Mouse (Mus musculus): ENCODE results near the gene Tmem156.

The Tmem156 gene

DNA sequence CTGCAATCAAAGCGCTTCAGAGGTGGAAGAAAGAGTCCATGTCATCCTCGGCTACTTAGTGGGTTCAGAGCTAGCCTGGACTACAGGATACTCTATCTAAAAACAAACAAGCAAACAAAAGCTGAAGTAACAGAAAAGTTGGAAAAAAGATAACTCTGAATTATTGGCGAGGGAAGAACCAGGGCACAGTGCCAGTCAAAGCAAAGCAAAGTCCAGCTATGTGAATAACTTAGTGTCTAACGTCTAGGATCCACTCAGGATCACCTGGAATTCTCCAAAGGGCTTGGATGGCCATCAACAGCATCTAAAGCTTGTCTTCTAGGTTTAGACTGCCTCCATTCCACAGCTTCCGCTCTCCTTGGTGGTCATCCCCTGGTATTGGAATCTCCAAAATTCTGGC is 5.5 kb upstream of the Tmem156 start:
- no peak for DNase-seq (ENCODE audit: low read depth, low spot score)

DNA sequence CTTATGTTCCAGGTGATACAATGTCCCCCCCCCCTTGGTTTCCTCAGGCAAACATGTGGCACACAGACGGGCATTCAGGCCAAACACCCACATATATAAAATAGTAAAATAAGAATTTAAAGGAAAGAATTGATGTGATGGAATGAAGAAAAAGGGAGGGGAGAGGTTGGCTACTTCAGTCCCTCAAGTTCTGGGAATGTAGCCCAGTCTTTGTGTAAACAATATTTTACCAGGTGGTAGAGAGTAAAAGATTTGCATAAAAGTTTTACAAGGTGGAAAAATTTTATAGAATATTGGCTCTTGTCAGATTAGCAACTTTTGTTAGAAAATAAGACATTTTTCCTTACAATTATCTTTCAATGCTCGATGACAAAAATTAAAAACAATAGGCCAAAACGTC is 4.9 kb upstream of the Tmem156 start:
- no peak for DNase-seq (ENCODE audit: low read depth, low spot score)

DNA sequence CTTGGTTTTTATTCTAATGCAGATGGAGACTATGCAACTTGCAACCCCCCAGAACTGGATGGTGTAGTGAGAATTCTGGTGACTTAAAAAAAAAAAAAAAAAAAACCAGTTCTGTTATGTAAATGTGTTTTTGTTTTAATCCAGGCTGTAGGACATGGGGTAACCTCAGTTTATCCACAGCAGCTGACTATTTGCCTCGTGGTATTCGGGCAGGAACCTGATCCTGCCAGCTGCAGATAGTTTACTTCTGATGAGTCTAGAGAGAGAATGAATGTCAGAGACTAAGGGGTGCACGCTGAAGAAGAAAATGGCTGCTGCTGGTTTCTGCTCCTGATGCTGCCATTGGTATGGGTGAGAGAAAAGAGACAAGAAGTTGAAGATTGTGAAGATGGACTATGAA is 4.2 kb upstream of the Tmem156 start:
- no peak for DNase-seq (ENCODE audit: low read depth, low spot score)

DNA sequence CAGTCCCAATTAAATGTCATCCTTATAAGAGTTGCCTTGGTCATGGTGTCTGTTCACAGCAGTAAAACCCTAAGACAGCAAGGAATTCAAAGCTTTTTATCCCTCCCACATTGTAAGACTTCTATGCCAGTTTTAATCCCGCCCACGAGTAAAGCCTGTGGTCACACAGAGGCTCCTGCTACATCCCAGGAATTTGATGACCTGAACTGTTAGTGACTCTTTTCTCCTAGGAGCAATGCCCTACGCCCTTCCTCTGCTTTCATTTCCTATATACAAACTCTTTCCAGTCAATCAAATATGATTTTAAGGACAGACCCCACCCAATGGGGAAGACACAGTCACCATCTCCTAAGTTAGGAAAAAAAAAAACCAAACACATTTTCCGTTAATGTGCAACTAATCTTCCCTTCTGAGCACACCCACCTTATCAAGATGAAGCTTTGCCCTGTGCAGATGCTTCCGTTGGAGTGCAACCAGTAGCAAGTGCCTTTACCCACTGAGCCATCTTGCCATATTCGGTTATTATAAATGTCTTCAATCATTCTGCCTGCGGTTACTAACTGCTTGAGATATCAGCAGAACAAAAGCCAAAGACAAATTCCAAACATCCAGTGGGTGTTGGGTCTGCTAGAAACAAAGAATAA is 3.1 kb upstream of the Tmem156 start:
- no peak for DNase-seq (ENCODE audit: low read depth, low spot score)

DNA sequence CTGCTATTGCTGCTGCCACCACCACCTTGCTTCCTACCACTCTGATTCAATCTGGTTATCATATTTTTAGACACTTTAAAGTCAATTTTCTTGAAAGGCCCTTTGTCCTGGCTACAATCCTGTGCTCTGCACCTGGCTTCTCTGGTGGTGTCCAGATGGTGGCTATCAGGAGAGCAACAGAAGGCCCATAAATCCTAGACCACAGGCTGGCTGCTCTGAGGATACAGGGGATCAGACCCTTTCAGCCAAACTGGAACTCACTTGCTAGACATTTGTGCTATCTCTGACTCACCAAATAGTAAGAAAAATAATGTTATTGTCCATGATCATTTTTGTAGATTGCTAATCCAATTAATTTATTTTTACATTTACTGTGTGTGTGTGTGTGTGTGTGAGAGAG is 1.8 kb upstream of the Tmem156 start:
- DNase-seq (ENCODE audit: low read depth, low spot score), result no peak

DNA sequence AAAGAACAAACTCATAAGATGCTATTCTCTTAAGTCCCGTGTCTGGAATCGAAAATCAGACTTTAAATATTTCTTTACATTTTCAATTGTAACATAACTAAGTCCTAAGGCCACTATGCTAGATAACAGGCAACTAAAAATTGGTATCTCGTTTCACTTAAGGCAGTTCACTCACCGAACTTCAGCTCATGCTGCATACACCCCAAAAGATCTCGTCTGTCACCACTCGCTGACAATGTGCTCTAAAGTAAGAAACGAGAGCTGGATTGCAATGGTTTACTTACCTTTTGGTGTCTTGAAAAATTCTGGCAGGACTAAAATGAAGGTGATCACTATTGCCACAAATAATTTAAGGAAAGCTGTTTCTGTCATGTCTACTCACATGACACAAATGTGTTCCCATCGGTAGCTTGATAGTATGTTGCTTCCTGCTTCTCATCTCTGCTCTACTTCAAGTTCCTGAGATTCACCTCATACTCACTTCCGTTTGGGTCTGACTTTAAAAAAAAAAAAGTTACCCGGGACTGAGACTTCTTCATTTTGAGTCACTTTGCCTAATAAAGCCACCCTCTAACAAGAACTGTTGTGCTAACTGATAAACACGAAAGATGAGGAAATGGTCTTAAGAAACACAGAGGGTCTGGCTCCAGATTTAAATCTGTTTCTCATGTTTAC is 611 bp downstream of the Tmem156 start:
- DNase-seq (ENCODE audit: low read depth, low spot score), result peak; percentile 65

DNA sequence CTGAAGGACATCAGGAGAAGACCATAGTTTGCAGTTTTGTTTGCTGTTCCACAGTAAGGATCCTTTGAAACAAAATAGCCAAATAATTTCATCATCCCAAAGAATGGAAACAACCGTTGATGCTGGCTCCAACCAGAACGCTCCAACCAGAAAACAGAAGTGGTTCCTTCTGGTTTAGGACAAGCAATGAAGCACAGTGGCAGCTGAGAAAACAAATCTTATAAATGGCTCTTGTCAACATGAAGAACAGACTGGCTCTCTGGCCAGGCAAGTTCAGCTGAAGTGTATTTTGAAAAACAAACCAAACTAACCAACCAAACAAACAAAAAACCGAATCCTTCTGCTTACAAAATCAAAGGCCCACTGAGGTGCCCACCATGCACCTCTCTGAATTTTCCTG is 2.2 kb downstream of the Tmem156 start:
- no peak for DNase-seq (ENCODE audit: low read depth, low spot score)

DNA sequence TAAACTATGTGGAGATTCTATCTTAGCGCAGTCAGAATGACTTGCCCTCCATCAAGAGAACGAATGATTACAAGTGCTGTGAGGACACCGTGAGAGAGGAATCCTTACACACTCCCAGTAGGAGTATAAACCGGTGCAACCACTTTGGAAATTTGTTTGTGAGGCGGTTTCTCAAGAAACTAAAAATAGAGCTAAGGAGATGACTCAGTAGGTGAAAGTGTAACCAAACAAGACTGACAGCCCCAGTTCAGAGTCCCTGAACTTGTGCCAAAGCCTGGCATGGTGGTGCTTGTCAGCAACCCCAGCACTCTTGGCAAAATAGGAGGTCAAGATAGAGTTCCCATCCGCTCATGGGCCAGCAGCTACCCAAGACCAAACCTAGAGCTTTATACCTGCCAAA is 5.4 kb downstream of the Tmem156 start:
- no peak for DNase-seq (ENCODE audit: low read depth, low spot score)

DNA sequence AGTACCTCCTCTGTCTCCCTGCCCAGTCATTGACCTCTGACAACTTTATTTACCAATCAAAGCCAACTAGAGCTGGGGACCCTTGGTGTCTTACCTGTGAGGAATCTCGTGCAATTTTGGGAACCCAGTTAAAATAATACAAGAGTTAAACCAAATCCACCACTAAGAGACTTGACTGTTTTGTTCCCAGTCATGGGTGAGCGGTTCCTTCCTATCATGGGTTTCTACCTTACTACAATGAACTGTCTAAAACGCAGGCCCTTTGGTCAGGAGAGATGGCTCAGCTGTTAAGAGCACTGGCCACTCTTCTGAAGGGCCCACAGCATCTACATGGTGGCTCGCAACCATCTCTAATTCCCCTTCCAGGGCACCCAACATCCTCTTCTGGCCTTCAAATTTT is 10.1 kb downstream of the Tmem156 start:
- DNase-seq (ENCODE audit: low read depth, low spot score), result no peak

DNA sequence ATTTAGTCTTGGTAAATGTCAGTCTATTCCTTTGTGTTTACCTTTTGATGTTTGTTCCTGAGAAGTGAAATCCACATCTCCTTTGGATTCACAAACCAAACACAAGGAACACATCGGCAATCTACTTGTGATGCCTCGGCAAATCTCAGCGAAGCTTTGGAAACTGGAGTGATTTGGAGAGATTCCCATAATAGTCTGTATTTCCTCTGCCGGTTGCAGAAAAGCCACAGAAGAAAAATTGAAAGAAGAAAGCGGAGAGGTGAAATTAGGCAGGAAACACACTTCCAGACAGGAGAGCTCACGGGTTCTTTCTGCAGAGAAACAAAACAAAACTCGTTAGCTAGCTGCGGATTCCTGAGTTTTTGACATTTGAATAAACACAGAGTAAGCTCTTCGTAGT is 12.1 kb downstream of the Tmem156 start:
- no peak for DNase-seq (ENCODE audit: low read depth, low spot score)

DNA sequence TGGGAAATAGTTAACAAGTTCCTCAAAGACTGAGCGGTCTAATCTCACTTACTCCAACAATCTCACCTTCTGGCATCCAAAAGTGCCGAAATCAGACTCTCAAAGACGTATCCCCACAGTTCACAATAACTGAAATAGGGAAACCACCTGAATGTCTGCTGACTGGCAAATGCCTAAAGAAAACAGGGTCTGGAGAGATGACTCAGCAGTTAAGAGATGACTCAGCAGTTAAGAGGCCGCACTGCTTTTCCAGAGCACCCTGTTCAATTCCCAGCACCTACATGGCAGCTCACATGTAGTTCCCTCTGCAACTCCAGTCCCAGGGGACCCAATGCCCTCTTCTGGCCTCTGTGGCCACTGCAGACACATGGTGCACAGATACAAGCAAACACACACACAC is 13.9 kb downstream of the Tmem156 start:
- peak; percentile 14 for DNase-seq (ENCODE audit: low read depth, low spot score)

DNA sequence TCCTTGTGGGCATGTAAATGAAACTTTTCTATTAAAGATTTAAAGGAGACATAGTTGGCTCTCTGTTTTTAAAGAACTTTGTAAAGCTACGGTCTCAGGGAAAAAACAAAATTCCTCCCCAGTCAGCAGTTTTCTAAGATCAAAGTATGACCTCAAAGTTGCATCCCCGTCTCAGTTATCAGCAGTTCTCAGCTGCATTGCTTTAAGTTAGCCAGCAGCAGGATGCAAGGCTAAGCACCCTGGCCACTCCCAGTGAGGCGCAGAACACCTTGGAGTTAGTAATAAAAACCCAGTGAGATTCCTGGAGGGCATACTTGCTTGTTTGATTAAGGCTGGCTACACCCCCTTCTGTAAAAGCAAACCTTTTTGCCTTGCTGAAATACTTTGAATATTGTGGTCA is 15.2 kb downstream of the Tmem156 start:
- no peak for DNase-seq (ENCODE audit: low read depth, low spot score)

DNA sequence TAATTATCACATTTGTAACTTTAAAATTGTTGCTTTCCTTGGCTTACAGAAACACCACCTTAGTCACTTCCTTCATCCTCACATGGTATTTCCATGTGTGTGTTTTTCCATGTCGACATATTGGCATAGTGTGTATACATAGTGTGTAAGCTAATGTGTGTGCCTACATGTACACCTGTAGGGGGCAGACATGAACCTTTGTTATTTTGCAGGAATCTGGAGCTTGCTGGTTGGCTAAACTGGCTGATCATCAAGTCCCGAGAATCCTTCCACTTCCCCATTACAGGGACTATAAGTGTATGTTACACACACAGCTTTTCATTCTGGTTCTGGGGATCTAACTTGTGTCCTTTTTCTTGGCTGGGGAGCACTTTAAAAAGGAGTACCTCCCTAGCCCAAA is 15.8 kb downstream of the Tmem156 start:
- peak; percentile 15 for DNase-seq (ENCODE audit: low read depth, low spot score)

DNA sequence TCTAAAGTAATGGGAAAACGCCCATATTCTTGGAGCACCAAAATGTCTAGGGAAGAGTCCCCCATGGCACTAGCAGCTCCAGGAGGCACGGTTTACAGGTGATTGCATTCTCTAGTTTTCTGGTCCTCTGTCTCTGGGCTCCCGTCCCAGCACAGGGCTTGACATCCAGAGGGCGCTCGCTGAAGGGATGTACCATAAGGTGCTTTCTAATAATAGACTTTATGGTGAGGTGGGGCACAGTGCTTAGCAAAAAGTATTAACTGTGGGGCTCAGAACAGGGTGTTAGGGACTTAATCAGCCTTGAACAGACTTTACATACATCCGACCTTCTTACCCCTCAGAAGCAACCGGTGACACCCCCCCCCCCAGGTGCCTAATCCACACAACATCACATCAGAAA is 17.2 kb downstream of the Tmem156 start:
- no peak for DNase-seq (ENCODE audit: low read depth, low spot score)

DNA sequence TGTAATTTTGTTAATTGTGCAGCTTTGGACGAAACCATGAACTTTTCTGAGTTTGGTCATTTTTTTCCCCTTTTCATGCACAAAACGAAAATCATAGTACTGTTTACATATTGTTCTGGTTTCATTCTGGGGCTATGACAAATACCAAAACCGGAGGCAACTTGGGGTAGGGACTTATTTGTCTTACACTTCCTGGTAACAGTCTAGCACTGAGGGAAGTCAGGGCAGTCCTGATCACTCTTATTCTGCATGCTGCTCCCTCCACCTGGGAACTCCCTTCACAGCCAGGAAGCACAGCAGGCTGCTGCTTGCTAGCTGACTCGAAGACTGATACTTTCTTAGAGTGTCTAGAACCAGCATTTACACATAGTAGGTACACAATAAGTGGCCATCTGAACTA is 18.7 kb downstream of the Tmem156 start:
- peak; percentile 14 for DNase-seq (ENCODE audit: low read depth, low spot score)

DNA sequence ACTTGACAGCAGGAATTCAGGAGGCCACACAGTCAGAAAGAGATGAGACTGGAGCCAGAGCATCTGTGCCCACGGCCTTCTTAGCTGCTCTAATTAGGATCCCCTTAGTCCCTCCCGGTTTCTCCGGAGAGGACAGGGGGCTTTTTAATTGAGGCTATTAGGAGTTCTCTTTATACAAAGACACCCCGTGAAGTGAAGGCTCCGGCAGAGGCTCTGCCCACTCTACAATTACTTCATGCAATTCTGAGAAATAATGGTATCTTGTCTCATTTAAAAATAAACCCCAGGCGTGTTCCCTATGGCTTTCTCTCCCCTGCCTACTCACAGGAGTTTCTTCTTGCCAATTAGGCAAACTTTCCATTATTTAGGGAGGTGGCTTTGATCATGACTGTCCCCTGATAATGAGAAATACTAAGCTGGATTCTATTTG is 20.2 kb downstream of the Tmem156 start:
- DNase-seq (ENCODE audit: low read depth, low spot score), result no peak

DNA sequence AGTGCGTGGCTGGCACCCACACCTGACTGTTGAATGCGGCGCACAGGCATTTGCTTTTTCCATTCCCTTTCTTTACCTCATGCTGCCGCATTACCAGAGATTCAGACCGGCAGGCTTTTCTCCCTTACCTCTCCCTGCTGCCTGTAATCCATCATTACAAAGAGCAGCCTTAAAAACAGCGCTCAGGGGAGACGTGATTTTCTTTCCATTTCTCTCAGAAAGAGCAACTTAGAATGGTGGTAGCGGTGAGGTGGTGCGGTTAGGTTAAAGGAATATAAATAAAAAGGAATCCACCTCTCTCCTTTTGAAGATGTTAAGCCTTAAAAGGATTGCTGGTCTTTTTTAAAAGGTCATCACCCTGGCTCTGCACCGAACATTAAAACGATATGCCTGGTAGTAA is 22.1 kb downstream of the Tmem156 start:
- DNase-seq (ENCODE audit: low read depth, low spot score), result no peak

DNA sequence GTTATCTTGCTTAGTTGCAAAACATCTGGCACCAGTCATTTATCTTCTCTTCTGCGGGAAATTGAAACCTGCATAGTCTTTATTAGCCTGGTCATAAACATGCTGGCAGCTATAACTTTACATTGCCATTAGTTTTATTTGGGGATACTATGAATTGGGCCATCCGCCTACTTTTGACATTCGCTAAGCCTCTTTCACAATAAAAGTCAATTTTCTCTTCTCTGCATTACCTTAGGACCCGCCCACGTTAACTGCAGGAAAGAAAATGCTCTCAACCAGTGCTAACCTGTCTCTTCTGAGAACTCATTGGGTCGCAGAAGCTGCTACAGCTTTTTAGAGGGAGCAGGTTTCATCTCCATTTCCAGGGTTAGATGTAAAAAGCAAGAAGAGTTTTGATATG is 23.8 kb downstream of the Tmem156 start:
- no peak for DNase-seq (ENCODE audit: low read depth, low spot score)

DNA sequence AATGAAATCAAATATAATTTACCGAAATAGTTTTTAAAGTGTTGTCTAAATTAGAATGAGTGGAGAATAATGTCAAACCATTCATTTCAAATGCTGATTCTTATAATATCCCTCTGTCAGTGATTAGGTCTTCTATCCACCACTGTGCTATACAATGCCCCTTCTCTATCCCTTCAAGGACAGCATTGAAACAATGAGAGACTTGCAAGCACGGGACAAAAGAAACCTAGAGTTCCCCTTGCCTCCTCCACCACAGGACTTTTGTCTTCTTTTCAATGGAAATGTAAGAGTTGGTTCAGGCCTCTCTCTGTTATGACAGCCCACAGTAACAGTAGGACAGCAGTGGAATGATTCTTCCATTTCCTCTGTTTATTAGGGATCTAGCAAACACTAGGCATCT is 28.7 kb downstream of the Tmem156 start:
- DNase-seq (ENCODE audit: low read depth, low spot score), result no peak

DNA sequence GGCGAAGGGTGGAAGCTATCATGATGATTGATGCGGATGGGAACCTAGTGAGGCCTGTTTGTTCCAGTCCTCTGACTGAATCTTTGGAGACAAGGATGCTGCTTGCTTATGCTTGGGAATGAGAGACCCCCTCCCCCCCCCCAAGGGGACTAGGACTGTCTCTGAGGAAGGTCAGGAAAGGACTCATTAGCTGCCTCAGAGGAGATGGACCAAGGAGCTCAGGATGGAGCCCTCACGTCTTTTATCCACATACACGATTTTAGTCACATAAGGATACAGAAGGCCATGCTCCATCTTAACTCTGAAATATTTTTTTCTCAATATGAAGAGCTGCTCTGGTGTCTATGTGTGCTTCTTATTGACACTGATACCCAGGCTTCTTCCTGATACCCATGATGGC is 29.7 kb downstream of the Tmem156 start:
- no peak for DNase-seq (ENCODE audit: low read depth, low spot score)

DNA sequence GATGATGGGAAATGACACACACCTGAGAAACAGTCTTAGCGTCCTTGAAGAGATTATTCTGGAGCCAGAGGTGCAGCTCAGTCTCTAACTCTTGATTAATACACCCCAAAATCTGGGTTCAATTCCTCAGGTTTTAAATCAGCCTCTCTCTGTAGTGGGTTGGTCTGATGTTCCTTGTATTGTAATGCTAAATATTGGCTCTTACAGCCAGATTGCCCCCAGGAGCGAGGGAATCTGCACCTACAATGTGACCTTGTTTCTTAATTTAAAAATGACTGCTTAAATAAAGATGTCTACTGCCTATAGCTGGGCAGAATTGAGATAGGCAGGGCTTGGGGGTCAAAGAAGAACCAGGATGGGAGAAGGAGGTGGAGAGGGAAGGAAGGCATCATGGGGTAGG is 32.1 kb downstream of the Tmem156 start:
- no peak for DNase-seq (ENCODE audit: low read depth, low spot score)

DNA sequence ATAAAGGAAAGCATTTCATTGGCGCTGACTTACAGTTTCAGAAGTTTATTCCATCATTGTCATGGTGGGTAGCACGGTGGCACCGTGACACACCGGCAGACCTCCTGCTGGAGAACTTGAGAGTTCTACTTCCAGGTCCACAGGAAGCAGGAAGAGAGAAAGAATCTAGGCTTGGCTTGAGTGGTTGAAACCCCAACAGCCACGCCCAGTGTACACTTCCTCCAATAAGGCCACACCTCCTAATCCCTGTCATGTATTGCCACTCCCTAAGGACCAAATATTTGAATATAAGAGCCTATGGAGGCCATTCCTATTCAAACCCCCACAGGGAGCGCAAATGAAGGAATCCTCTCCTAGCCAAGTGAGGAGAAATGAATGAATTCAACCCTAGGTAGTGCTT is 34.3 kb downstream of the Tmem156 start:
- DNase-seq (ENCODE audit: low read depth, low spot score), result no peak

DNA sequence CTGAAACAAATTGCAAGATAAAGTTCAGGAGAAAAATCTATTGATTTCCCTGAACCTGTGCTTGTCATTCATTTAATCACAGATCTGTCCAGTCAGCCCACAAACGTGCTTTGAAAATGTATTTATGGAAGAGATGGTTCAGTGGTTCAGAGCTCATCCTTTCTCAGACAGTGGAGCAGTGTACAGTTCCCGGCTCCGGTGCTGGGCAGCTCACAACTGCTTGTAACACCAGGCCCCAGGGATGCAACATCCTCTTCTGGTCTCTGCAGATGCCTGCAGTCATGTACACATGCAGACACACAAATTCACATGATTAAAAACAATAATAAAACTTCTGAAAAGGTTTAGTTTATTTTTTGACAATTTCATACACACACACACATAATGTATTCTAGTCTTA is 40.4 kb downstream of the Tmem156 start:
- no peak for DNase-seq (ENCODE audit: low read depth, low spot score)

DNA sequence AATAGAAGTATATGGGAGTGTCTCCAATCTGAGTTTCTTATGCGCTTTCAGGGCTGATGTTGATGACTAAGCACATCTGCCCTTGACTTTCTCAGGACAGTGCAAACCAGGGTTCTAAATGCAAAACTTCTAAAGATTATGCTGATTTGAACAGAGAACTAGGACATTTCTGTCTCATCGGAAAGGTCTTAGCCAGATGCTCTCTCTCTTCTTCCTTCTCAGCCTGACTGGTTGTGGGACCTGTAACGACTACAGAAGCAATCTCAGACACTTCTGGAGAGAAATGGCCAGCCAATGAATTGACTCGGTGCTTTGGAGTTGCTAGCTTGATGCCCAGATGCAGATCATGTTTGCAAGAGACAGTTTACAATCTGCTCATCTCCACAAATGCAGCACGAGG is 42.1 kb downstream of the Tmem156 start:
- no peak for DNase-seq (ENCODE audit: low read depth, low spot score)

Data from CD4-positive, CD25-positive, alpha-beta regulatory T cell, adult 2 months (primary cell).